Mouse (Mus musculus) midbrain, embryonic 11.5 days (tissue): ENCODE results near the gene Rnf31. TPM values are rescaled to one million over a fixed set of nuclear protein-coding genes. Genes with fewer than 3 reads are reported as not detected.

Source experiments
- ATAC-seq: fragments of 200-750 bp; cut with Nextera tagmentation; 2 replicates; pipeline ENCODE4 v1.8.0; 2017; ENCODE audit warnings: moderate TSS enrichment, moderate library complexity; ENCODE audit not compliant: low FRiP score
- DNase-seq: peaks from one replicate; pipeline ENCODE4 v3.0.0; 2015; ENCODE audit warnings: low spot score; ENCODE audit errors: missing footprints
- H3K27ac ChIP-seq: fragments of 300-500 bp; sonication (generic); 2 replicates; pipeline ENCODE4 v1.5.1; 2014; ENCODE audit warnings: low read depth, low read length
- H3K27me3 ChIP-seq: fragments of 300-500 bp; sonication (generic); 2 replicates; pipeline ENCODE4 v1.6.1; 2014; ENCODE audit warnings: mild to moderate bottlenecking, low read length, moderate library complexity, mixed read lengths; ENCODE audit not compliant: control insufficient read depth, insufficient read depth
- H3K36me3 ChIP-seq: fragments of 300-500 bp; sonication (generic); 2 replicates; pipeline ENCODE4 v1.6.1; 2014; ENCODE audit warnings: mild to moderate bottlenecking, low read length, moderate library complexity, mixed read lengths; ENCODE audit not compliant: control insufficient read depth, insufficient read depth
- H3K4me1 ChIP-seq: fragments of 300-500 bp; sonication (generic); 2 replicates; pipeline ENCODE4 v1.6.1; 2014; ENCODE audit warnings: low read length; ENCODE audit not compliant: control insufficient read depth, insufficient read depth
- H3K4me2 ChIP-seq: fragments of 300-500 bp; sonication (generic); 2 replicates; pipeline ENCODE4 v1.6.1; 2014; ENCODE audit warnings: mild to moderate bottlenecking, moderate library complexity
- H3K4me3 ChIP-seq: fragments of 300-500 bp; sonication (generic); 2 replicates; pipeline ENCODE4 v1.5.1; 2014; ENCODE audit warnings: low read depth, low read length
- H3K9ac ChIP-seq: fragments of 300-500 bp; sonication (generic); 2 replicates; pipeline ENCODE4 v1.6.1; 2014; ENCODE audit warnings: low read length
- H3K9me3 ChIP-seq: fragments of 300-500 bp; sonication (generic); 2 replicates; pipeline ENCODE4 v1.6.1; 2016; ENCODE audit warnings: low read length; ENCODE audit not compliant: control insufficient read depth
- WGBS: fragments of 180-500 bp; shearing (Covaris S2); extraction: QIAGEN DNeasy Blood & Tissue Kit; methylation state at CpG from one replicate; pipeline ENCODE4 v1.1.7; 2014; 5-methylcytosine and 5-hydroxymethylcytosine counted together
- polyA plus RNA-seq: library from polyadenylated mRNA; unstranded; fragments of >200 nt; fragmentation: Nextera tagmentation; extraction: Ambion mirVana; gene quantifications from 2 replicates; pipeline ENCODE4 v1.2.1, GENCODE M21; 2014

Rnf31 gene
- polyA plus RNA-seq, 1 experiment from 2014 or later, result 9.8 TPM

DNA sequence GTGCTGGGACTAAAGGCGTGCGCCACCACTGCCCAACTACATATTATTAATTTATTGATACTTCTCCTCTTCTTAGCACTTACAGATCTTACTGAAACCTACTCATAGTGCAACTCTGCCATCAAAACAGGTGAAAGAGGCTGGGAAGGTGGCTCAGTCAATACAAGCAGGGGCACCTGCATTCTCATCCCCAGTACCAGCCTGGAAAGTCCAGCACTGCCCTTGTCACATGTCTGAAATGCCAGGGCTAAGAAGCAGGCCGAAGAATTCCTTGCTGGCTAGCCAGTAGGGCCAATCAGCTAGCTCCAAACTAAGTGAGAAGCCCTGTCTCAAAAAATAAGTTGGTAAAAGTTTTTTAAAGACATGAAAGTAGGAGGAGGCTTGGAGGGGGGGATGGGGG, 33.9 kb upstream of the Rnf31 start:
- H3K36me3 ChIP-seq, result no peaks in the 10 kb centered on the region
- H3K4me1 ChIP-seq, result peaks cover 9% of the 10 kb centered on the region
- no peaks in the 10 kb centered on the region for H3K27me3 ChIP-seq
- DNase-seq (peak; percentile 35), ATAC-seq (no peak)
- H3K9ac ChIP-seq, result no peak overlapping the region
- no peak overlapping the region for H3K4me2 ChIP-seq
- no peak overlapping the region for H3K4me3 ChIP-seq
- no peaks in the 10 kb centered on the region for H3K9me3 ChIP-seq
- 91% methylated on average over 3 of the region's 3 CpGs for WGBS
- no peak overlapping the region for H3K27ac ChIP-seq

DNA sequence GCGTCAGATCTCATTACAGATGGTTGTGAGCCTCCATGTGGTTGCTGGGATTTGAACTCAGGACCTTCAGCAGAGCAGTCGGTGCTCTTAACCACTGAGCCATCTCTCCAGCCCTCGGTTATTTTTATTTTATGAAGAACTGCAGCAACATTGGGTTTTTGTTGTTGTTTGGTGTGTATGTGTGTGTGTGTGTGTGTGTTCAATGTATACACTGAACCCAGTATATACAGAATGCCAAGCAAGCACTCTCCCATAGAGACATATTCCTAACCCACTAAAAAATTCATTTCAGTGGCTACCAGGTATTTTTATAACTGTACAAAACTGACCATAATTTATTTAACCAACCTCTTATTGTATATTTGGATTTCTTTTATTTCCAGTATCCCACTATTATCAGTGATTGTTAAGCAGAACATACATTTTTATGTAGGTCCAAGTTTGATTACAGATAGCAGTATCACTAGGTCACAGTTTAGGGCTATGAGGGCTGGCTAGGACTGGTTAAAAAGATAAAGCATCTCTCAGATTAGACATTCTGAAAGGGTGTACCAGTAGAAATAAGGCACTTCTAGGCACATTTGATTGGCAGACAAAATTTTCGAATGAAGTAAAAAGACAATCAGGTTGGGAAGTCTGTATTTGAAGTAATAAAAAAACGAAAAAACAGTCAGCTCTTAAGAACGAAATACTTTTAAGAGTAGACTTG, 32.6 kb upstream of the Rnf31 start:
- Histone ChIP-seq H3K4me2 (peak overlapping the region; percentile 75), H3K4me1 (peaks cover 9% of the 10 kb centered on the region), H3K9ac (no peak overlapping the region; the same call in 1 of the 2 replicates), H3K4me3 (peak overlapping the region; percentile 63), H3K36me3 (no peaks in the 10 kb centered on the region), H3K9me3 (no peaks in the 10 kb centered on the region), H3K27ac (no peak overlapping the region), H3K27me3 (no peaks in the 10 kb centered on the region)
- 54% methylated on average over 6 of the region's 6 CpGs for WGBS
- DNase-seq, result peak; percentile 76
- ATAC-seq, result no peak

DNA sequence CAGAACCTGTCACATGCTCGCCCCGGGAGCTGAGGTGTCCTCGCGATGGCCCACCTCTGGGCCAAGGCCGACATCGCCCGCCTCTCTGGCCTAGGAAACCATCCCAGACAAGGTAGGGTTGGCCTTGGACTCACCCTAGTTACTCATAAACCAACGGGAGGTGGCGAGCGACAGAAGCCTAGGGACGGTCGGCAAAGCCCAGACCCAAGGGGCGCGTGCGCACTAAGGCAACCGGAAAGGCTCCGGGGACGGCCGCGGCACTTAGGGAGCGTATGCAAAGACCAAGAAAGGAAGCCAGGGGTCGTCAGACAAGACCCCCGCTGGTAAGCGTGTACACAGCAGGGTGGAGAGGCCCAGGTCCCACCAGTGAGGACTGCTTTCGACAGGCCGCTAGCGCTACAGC, 31.7 kb upstream of the Rnf31 start, which contains the start of gene Dcaf11:
Gene Dcaf11 (plus strand): TSS at position 208 of the 403 bp plus-strand sequence.
- H3K4me3 ChIP-seq, result peak within 1 kb of the TSS; percentile 63
- H3K9ac ChIP-seq, result peak within 1 kb of the TSS; percentile 86
- peak within 1 kb of the TSS; percentile 93 for H3K27ac ChIP-seq
- peak; percentile 99 for DNase-seq
- H3K36me3 ChIP-seq, result no peaks in the 10 kb centered on the region
- H3K9me3 ChIP-seq, result no peaks in the 10 kb centered on the region
- H3K4me1 ChIP-seq, result peaks cover 9% of the 10 kb centered on the region
- ATAC-seq, result peak; percentile 85
- WGBS, result under 1% methylated on average over 27 of the region's 27 CpGs
- H3K27me3 ChIP-seq, result no peaks in the 10 kb centered on the region
- peak within 1 kb of the TSS; percentile 75 for H3K4me2 ChIP-seq

DNA sequence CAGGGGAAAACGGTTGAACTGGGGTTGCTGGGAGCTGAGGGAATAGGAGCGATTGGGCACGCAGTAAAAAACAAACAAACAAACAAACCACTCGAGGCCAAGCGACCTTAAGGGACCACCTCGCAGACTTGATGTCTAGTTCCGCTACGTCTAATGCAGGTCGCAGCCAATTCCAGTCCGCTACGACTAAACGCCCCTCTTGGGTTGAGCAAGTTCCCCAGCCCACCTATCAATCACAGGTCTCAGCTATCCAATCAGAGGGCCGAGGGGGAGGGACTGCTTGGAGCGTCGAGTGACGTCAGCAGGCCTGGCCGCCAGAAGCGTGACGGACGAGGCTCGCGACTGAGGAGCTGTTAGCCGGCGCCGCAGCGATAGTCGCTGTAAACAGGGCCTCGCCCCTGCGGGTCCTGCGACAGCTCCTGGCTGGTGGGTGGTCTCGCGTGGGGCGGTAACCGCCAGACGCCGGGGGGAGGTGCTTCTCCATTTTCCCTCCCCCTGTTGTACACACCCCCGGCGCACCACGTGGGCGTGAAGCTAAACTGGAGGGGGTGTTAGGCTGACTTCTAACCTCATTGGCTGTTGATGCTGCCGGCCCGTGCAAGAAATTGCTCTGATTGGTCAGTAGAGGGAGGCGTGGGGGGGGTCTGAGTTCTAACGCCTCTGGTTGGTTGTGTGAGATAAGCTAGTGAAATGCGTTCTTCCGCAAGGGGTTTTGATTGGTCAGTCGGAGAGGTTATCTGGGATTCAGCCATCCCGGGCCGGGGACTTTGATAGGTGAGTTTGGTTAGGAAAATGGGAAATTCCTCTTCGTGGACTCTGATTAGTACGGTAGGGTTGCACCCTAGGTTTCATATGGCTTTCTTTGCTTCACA, 31.1 kb upstream of the Rnf31 start, which contains the start of gene A730061H03Rik:
Gene A730061H03Rik (minus strand): TSS at position 205 of the 872 bp plus-strand sequence.
- DNase-seq, result peak; percentile 100
- H3K4me1 ChIP-seq, result peaks cover 9% of the 10 kb centered on the region
- H3K9me3 ChIP-seq, result no peaks in the 10 kb centered on the region
- peak within 1 kb of the TSS; percentile 86 for H3K9ac ChIP-seq
- under 1% methylated on average over 51 of the region's 51 CpGs for WGBS
- peak within 1 kb of the TSS; percentile 75 for H3K4me2 ChIP-seq
- peaks cover 1% of the 10 kb centered on the region; the same call in 1 of the 2 replicates for H3K36me3 ChIP-seq
- peak within 1 kb of the TSS; percentile 63 for H3K4me3 ChIP-seq
- H3K27ac ChIP-seq, result peak within 1 kb of the TSS; percentile 93
- peak; percentile 98 for ATAC-seq
- no peaks in the 10 kb centered on the region for H3K27me3 ChIP-seq

DNA sequence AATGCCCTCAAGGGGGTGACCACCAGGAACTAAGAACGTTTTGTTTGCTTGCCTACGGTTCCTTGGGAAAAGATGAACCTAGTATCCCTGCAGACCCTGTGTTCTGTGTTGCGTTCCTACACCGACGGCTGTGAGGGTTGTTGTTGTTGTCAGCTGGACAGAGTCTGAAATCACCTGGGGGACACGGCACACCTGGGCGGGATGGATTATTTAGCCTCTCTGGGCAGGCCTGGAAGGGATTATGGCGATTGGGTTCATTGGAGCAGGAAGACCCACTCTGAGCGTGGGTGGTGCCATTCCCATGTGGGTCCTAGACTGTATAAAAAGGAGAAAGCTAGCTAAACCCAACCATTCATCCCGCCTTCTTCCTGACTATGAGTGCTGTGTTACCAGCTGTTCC, 29.6 kb upstream of the Rnf31 start:
- Histone ChIP-seq H3K9me3 (no peaks in the 10 kb centered on the region), H3K4me2 (no peak overlapping the region), H3K27ac (no peak overlapping the region), H3K36me3 (peaks cover 4% of the 10 kb centered on the region; the same call in 1 of the 2 replicates), H3K9ac (no peak overlapping the region), H3K4me3 (no peak overlapping the region), H3K4me1 (peaks cover 9% of the 10 kb centered on the region), H3K27me3 (no peaks in the 10 kb centered on the region)
- no peak for ATAC-seq
- WGBS, result 89% methylated on average over 10 of the region's 10 CpGs
- no peak for DNase-seq

DNA sequence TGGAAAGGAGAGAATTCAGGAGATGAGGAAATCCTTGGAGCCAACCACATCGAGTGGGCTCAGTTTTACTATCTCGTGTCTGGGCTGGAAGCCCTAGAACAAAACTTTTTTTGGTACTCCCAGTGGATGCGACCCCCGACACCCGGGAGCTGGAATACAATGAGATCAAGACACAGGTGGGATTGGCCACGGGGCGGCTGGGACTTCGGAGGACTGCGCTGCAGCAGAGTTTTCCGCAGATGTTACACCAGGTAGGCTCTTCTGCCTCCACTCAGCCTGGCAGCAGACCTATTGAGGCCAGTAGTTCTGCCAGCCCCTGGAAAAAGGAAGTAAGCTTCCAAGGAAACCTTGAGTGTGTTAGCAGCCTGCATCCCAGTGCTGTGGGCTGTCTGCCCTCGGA, 28.3 kb upstream of the Rnf31 start:
- Histone ChIP-seq H3K4me1 (peaks cover 9% of the 10 kb centered on the region), H3K27me3 (no peaks in the 10 kb centered on the region), H3K9me3 (no peaks in the 10 kb centered on the region), H3K27ac (no peak overlapping the region), H3K4me2 (no peak overlapping the region), H3K4me3 (no peak overlapping the region), H3K36me3 (peaks cover 4% of the 10 kb centered on the region; the same call in 1 of the 2 replicates), H3K9ac (no peak overlapping the region)
- ATAC-seq, result no peak
- WGBS, result 87% methylated on average over 11 of the region's 11 CpGs
- DNase-seq, result no peak

DNA sequence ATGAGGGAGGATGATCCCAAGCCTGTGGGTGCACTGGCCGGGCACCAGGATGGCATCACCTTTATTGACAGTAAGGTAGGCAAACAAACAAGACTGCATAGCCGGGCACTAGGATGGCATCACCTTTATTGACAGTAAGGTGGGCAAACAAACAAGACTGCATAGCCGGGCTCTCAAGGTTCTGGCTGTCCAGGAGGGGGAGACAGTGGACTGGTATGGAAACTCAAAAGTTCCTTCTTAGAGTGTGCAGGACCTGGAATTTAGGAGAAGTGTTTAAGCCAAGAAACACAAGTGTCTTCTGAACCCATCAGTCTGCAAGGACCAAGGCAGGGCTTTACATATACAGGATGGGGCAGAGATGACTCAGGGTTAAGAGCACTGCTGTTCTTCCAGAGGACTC, 25.8 kb upstream of the Rnf31 start:
- no peak for ATAC-seq
- DNase-seq, result no peak
- Histone ChIP-seq H3K27me3 (no peaks in the 10 kb centered on the region), H3K27ac (no peak overlapping the region), H3K9ac (no peak overlapping the region), H3K4me3 (no peak overlapping the region), H3K9me3 (no peaks in the 10 kb centered on the region), H3K4me1 (peaks cover 6% of the 10 kb centered on the region), H3K4me2 (no peak overlapping the region), H3K36me3 (peaks cover 7% of the 10 kb centered on the region; the same call in 1 of the 2 replicates)
- 88% methylated on average over 3 of the region's 3 CpGs for WGBS

DNA sequence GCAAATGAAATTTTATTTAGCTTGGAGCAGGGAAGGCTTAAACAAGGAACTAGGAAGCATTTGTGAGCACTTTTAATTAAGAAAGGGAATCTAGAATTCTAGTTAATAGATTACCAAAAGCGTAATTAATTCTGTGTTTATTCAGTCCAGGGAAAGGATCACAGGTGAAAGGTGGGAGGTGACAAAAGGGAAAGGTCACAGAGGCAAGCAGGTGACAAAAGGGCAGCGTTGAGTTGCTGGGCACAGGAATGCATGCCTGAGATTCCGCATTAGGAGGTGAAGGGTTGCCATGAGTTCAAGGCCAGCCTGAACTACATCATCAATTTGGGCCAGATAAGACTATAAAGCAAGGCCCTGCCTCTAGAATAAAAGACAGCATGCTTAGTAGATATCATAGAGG, 24.0 kb upstream of the Rnf31 start:
- ATAC-seq (no peak), DNase-seq (no peak)
- WGBS, result 90% methylated on average over 3 of the region's 3 CpGs
- no peak overlapping the region for H3K4me3 ChIP-seq
- no peak overlapping the region for H3K27ac ChIP-seq
- peaks cover 7% of the 10 kb centered on the region; the same call in 1 of the 2 replicates for H3K36me3 ChIP-seq
- H3K9me3 ChIP-seq, result no peaks in the 10 kb centered on the region
- no peaks in the 10 kb centered on the region for H3K4me1 ChIP-seq
- H3K27me3 ChIP-seq, result no peaks in the 10 kb centered on the region
- H3K4me2 ChIP-seq, result no peak overlapping the region
- H3K9ac ChIP-seq, result no peak overlapping the region

DNA sequence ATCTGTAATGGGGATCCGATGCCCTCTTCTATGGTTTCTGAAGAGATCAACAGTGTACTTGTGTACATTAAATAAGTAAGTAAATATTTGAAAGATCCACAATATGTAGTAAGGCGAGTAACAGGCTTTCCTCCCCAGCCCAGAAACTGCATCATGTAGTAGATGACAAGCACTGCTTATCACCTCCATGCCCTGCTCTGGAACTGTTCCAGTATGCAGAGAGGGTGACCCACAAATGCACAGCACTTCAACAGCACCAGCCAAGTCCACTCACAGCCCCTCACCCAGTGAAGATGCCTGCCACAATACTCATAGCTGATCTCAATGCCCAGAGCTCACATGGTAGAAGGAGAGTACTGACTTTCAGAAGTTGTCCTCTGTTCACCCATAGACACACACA, 20.9 kb upstream of the Rnf31 start:
- H3K9ac ChIP-seq, result no peak overlapping the region
- no peaks in the 10 kb centered on the region for H3K4me1 ChIP-seq
- peaks cover 4% of the 10 kb centered on the region; the same call in 1 of the 2 replicates for H3K36me3 ChIP-seq
- DNase-seq (no peak), ATAC-seq (no peak)
- H3K27me3 ChIP-seq, result no peaks in the 10 kb centered on the region
- no peaks in the 10 kb centered on the region for H3K9me3 ChIP-seq
- no peak overlapping the region for H3K4me3 ChIP-seq
- no peak overlapping the region for H3K27ac ChIP-seq
- WGBS, result 90% methylated on average over 2 of the region's 2 CpGs
- H3K4me2 ChIP-seq, result no peak overlapping the region
